ENCODE assay signal across 1 mouse cellular context in the genomic region with DNA sequence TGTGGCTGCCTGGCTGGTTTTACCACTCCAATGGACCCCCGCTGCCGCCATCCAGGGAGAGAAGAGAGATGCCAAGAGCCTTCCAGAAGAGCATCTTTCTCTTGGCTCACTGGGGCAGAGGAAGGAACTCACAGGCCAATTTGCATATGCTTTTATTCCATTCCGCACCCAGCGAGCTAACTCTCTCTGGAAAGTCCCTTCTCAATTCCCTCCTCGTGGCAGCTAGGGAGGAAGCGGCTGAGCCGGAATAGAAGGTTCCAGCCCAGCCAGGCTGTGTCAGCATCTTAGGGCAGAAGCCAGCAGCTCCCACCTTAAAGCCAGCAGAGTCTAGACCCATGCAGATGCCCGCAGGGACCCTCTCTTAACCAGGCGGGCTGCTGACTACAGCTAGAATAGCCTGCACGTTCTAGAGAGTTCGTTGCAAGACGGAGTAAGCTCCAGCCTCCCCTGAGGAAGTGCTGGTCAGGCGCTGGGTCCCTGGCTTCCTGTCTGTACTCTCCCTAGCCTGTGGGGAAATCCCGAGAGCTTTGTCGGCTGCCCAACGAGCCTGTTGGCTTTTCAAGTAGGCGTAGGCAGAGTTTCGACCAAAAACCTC.
TF ChIP-seq lines count a peak whose summit lies in the region.

No protein-coding gene starts in this region.

TF ChIP-seq in CH12.LX, 34 proteins besides CTCF, POLR2A, EP300 and RAD21 (continued from another document):
- TF ChIP-seq JUN (IDR thresholded peaks at IDR 0.05; ENCODE audit: insufficient read depth, low read depth, low read length) = no peak
- 0 out of 2 replicates have a peak, but pooled peaks have one; percentile 86 for TF ChIP-seq POLR2AphosphoS2 (IDR thresholded peaks at IDR 0.05; ENCODE audit: low read depth, low read length)
- no peak for TF ChIP-seq JUND (conservative IDR thresholded peaks at IDR 0.05; ENCODE audit: low read depth, low read length)
- TF ChIP-seq CHD1 (IDR thresholded peaks at IDR 0.05; ENCODE audit: low read depth, low read length) = no peak
- TF ChIP-seq MAZ (IDR thresholded peaks at IDR 0.05; ENCODE audit: low read depth, low read length) = no peak
- no peak for TF ChIP-seq E2F4 (IDR thresholded peaks at IDR 0.05; ENCODE audit: insufficient replicate concordance, low read depth, low read length)
- TF ChIP-seq IRF4 (IDR thresholded peaks at IDR 0.05; ENCODE audit: low read depth, low read length) = peak; percentile 86
TF ChIP-seq in CH12.LX: peak in this region for 17.
